Mouse (Mus musculus): Measurements from ENCODE around the gene Epb41l4b. TPM values are rescaled to one million over a fixed set of nuclear protein-coding genes. Genes with fewer than 3 reads are reported as not detected.

The Epb41l4b gene
- total RNA-seq, 2 experiments from 2014 or later, result 12.1 to 15.0 TPM

Other genes starting within 250 kb of the Epb41l4b start
- gene Tmem245, start 196.0 kb downstream of the Epb41l4b start, total RNA-seq (2021), result 10 to 100 TPM; 31.6 to 36.4 TPM
- gene Frrs1l, start 153.0 kb downstream of the Epb41l4b start, total RNA-seq (2021), result 100 to 1,000 TPM; 107 to 121 TPM
- 10 to 100 TPM; 23.2 to 25.7 TPM for gene Ptpn3, start 158.4 kb upstream of the Epb41l4b start, total RNA-seq (2021)

Data from left cerebral cortex, postnatal 10 days (tissue).